Mouse (Mus musculus): Measurements from ENCODE around the gene Cntn1. TPM values are rescaled to one million over a fixed set of nuclear protein-coding genes. Genes with fewer than 3 reads are reported as not detected.

Gene Cntn1
- polyA plus RNA-seq, 1 experiment from 2014 or later = 47.9 TPM

GRCm38 (mm10) chr15:92051353-92052132, 578 bp downstream of the Cntn1 start:
- peak; percentile 78 for ATAC-seq (ENCODE audit: low FRiP score, low TSS enrichment)
- under 1% methylated on average over 35 of the region's 35 CpGs for WGBS
- Histone ChIP-seq H3K27ac (replicated peaks; ENCODE audit: low read depth, low read length) (peak overlapping the region; percentile 71), H3K4me2 (ENCODE audit: low read length) (peak overlapping the region; percentile 91), H3K36me3 (ENCODE audit: control insufficient read depth, insufficient read depth, low read length) (no peaks in the 10 kb centered on the region), H3K4me3 (replicated peaks; ENCODE audit: low read depth, low read length) (peak overlapping the region; percentile 62), H3K9ac (replicated peaks; ENCODE audit: low read length) (peak overlapping the region; percentile 76), H3K27me3 (ENCODE audit: control insufficient read depth, insufficient read depth, low read length) (no peaks in the 10 kb centered on the region), H3K4me1 (ENCODE audit: control insufficient read depth, insufficient read depth, low read length) (no peaks in the 10 kb centered on the region), H3K9me3 (ENCODE audit: control insufficient read depth, low read length) (no peaks in the 10 kb centered on the region)
- DNase-seq = peak; percentile 68

- peak overlapping the region; percentile 62 for H3K4me3 ChIP-seq (replicated peaks; ENCODE audit: low read depth, low read length)
- ATAC-seq (ENCODE audit: low FRiP score, low TSS enrichment) (no peak; the same call in 1 of the 2 replicates), DNase-seq (peak; percentile 71)
- 19% methylated on average over 4 of the region's 4 CpGs for WGBS
- H3K4me2 ChIP-seq (ENCODE audit: low read length) = peak overlapping the region; percentile 91
- peak overlapping the region; percentile 76 for H3K9ac ChIP-seq (replicated peaks; ENCODE audit: low read length)
- peak overlapping the region; percentile 71 for H3K27ac ChIP-seq (replicated peaks; ENCODE audit: low read depth, low read length)
- no peaks in the 10 kb centered on the region for H3K36me3 ChIP-seq (ENCODE audit: control insufficient read depth, insufficient read depth, low read length)
- no peaks in the 10 kb centered on the region for H3K9me3 ChIP-seq (ENCODE audit: control insufficient read depth, low read length)
- no peaks in the 10 kb centered on the region for H3K4me1 ChIP-seq (ENCODE audit: control insufficient read depth, insufficient read depth, low read length)
- no peaks in the 10 kb centered on the region for H3K27me3 ChIP-seq (ENCODE audit: control insufficient read depth, insufficient read depth, low read length)
These were observed 1.1 kb downstream of the Cntn1 start for GRCm38 (mm10) chr15:92052133-92052463.

GRCm38 (mm10) chr15:92057553-92057952, 6.6 kb downstream of the Cntn1 start:
- no peaks in the 10 kb centered on the region for H3K36me3 ChIP-seq (ENCODE audit: control insufficient read depth, insufficient read depth, low read length)
- H3K9me3 ChIP-seq (ENCODE audit: control insufficient read depth, low read length) = no peaks in the 10 kb centered on the region
- DNase-seq = no peak
- no peak overlapping the region for H3K27ac ChIP-seq (replicated peaks; ENCODE audit: low read depth, low read length)
- no peak for ATAC-seq (ENCODE audit: low FRiP score, low TSS enrichment)
- no peak overlapping the region for H3K9ac ChIP-seq (replicated peaks; ENCODE audit: low read length)
- no peaks in the 10 kb centered on the region for H3K27me3 ChIP-seq (ENCODE audit: control insufficient read depth, insufficient read depth, low read length)
- WGBS = 96% methylated on average over 5 of the region's 5 CpGs
- no peak overlapping the region for H3K4me2 ChIP-seq (ENCODE audit: low read length)
- H3K4me3 ChIP-seq (replicated peaks; ENCODE audit: low read depth, low read length) = no peak overlapping the region
- 0 out of 2 replicates have a peak, but pooled peaks cover 3% of the 10 kb centered on the region for H3K4me1 ChIP-seq (ENCODE audit: control insufficient read depth, insufficient read depth, low read length)

- Histone ChIP-seq H3K27ac (replicated peaks; ENCODE audit: low read depth, low read length) (no peak overlapping the region), H3K9ac (replicated peaks; ENCODE audit: low read length) (no peak overlapping the region), H3K27me3 (ENCODE audit: control insufficient read depth, insufficient read depth, low read length) (no peaks in the 10 kb centered on the region), H3K36me3 (ENCODE audit: control insufficient read depth, insufficient read depth, low read length) (no peaks in the 10 kb centered on the region), H3K4me2 (ENCODE audit: low read length) (no peak overlapping the region), H3K4me1 (ENCODE audit: control insufficient read depth, insufficient read depth, low read length) (0 out of 2 replicates have a peak, but pooled peaks cover 3% of the 10 kb centered on the region), H3K4me3 (replicated peaks; ENCODE audit: low read depth, low read length) (no peak overlapping the region), H3K9me3 (ENCODE audit: control insufficient read depth, low read length) (no peaks in the 10 kb centered on the region)
- ATAC-seq (ENCODE audit: low FRiP score, low TSS enrichment) = no peak
- WGBS = 51% methylated on average over 3 of the region's 3 CpGs
- peak; percentile 28 for DNase-seq
These were observed 10.0 kb downstream of the Cntn1 start for GRCm38 (mm10) chr15:92060986-92061385.

GRCm38 (mm10) chr15:92079416-92079815, 28.5 kb downstream of the Cntn1 start:
- Histone ChIP-seq H3K4me1 (ENCODE audit: control insufficient read depth, insufficient read depth, low read length) (no peaks in the 10 kb centered on the region), H3K9me3 (ENCODE audit: control insufficient read depth, low read length) (no peaks in the 10 kb centered on the region), H3K4me2 (ENCODE audit: low read length) (no peak overlapping the region), H3K9ac (replicated peaks; ENCODE audit: low read length) (no peak overlapping the region), H3K27me3 (ENCODE audit: control insufficient read depth, insufficient read depth, low read length) (no peaks in the 10 kb centered on the region), H3K27ac (replicated peaks; ENCODE audit: low read depth, low read length) (no peak overlapping the region), H3K4me3 (replicated peaks; ENCODE audit: low read depth, low read length) (no peak overlapping the region), H3K36me3 (ENCODE audit: control insufficient read depth, insufficient read depth, low read length) (no peaks in the 10 kb centered on the region)
- DNase-seq (no peak), ATAC-seq (ENCODE audit: low FRiP score, low TSS enrichment) (no peak)
- WGBS = 89% methylated on average over 3 of the region's 3 CpGs

- ATAC-seq (ENCODE audit: low FRiP score, low TSS enrichment) = no peak
- DNase-seq = peak; percentile 15
- no peak overlapping the region for H3K9ac ChIP-seq (replicated peaks; ENCODE audit: low read length)
- H3K4me1 ChIP-seq (ENCODE audit: control insufficient read depth, insufficient read depth, low read length) = 0 out of 2 replicates have a peak, but pooled peaks cover 3% of the 10 kb centered on the region
- no peak overlapping the region for H3K4me2 ChIP-seq (ENCODE audit: low read length)
- H3K36me3 ChIP-seq (ENCODE audit: control insufficient read depth, insufficient read depth, low read length) = no peaks in the 10 kb centered on the region
- no peaks in the 10 kb centered on the region for H3K9me3 ChIP-seq (ENCODE audit: control insufficient read depth, low read length)
- H3K27me3 ChIP-seq (ENCODE audit: control insufficient read depth, insufficient read depth, low read length) = no peaks in the 10 kb centered on the region
- WGBS = 16% methylated on average over 1 of the region's 1 CpGs
- H3K27ac ChIP-seq (replicated peaks; ENCODE audit: low read depth, low read length) = no peak overlapping the region
- no peak overlapping the region for H3K4me3 ChIP-seq (replicated peaks; ENCODE audit: low read depth, low read length)
These were observed 34.9 kb downstream of the Cntn1 start for GRCm38 (mm10) chr15:92085876-92086275.

- Histone ChIP-seq H3K9me3 (ENCODE audit: control insufficient read depth, low read length) (no peaks in the 10 kb centered on the region), H3K36me3 (ENCODE audit: control insufficient read depth, insufficient read depth, low read length) (no peaks in the 10 kb centered on the region), H3K4me2 (ENCODE audit: low read length) (no peak overlapping the region), H3K27ac (replicated peaks; ENCODE audit: low read depth, low read length) (no peak overlapping the region), H3K4me3 (replicated peaks; ENCODE audit: low read depth, low read length) (no peak overlapping the region), H3K4me1 (ENCODE audit: control insufficient read depth, insufficient read depth, low read length) (0 out of 2 replicates have a peak, but pooled peaks cover 3% of the 10 kb centered on the region), H3K27me3 (ENCODE audit: control insufficient read depth, insufficient read depth, low read length) (no peaks in the 10 kb centered on the region), H3K9ac (replicated peaks; ENCODE audit: low read length) (no peak overlapping the region)
- WGBS = 17% methylated on average over 6 of the region's 6 CpGs
- peak; percentile 61 for DNase-seq
- ATAC-seq (ENCODE audit: low FRiP score, low TSS enrichment) = no peak
These were observed 36.8 kb downstream of the Cntn1 start for GRCm38 (mm10) chr15:92087691-92088286.

GRCm38 (mm10) chr15:92090787-92091186, 39.8 kb downstream of the Cntn1 start:
- no peak overlapping the region for H3K4me2 ChIP-seq (ENCODE audit: low read length)
- 0 out of 2 replicates have a peak, but pooled peaks cover 3% of the 10 kb centered on the region for H3K4me1 ChIP-seq (ENCODE audit: control insufficient read depth, insufficient read depth, low read length)
- no peak overlapping the region for H3K9ac ChIP-seq (replicated peaks; ENCODE audit: low read length)
- no peak overlapping the region for H3K27ac ChIP-seq (replicated peaks; ENCODE audit: low read depth, low read length)
- no peaks in the 10 kb centered on the region for H3K36me3 ChIP-seq (ENCODE audit: control insufficient read depth, insufficient read depth, low read length)
- no peak for DNase-seq
- H3K9me3 ChIP-seq (ENCODE audit: control insufficient read depth, low read length) = no peaks in the 10 kb centered on the region
- H3K4me3 ChIP-seq (replicated peaks; ENCODE audit: low read depth, low read length) = no peak overlapping the region
- 90% methylated on average over 6 of the region's 6 CpGs for WGBS
- no peaks in the 10 kb centered on the region for H3K27me3 ChIP-seq (ENCODE audit: control insufficient read depth, insufficient read depth, low read length)
- no peak for ATAC-seq (ENCODE audit: low FRiP score, low TSS enrichment)

- no peak overlapping the region for H3K27ac ChIP-seq (replicated peaks; ENCODE audit: low read depth, low read length)
- WGBS = 82% methylated on average over 3 of the region's 3 CpGs
- ATAC-seq (ENCODE audit: low FRiP score, low TSS enrichment) = no peak
- H3K9me3 ChIP-seq (ENCODE audit: control insufficient read depth, low read length) = no peaks in the 10 kb centered on the region
- H3K4me1 ChIP-seq (ENCODE audit: control insufficient read depth, insufficient read depth, low read length) = 0 out of 2 replicates have a peak, but pooled peaks cover 3% of the 10 kb centered on the region
- no peak overlapping the region for H3K4me2 ChIP-seq (ENCODE audit: low read length)
- no peak overlapping the region for H3K4me3 ChIP-seq (replicated peaks; ENCODE audit: low read depth, low read length)
- no peak for DNase-seq
- no peak overlapping the region for H3K9ac ChIP-seq (replicated peaks; ENCODE audit: low read length)
- H3K27me3 ChIP-seq (ENCODE audit: control insufficient read depth, insufficient read depth, low read length) = no peaks in the 10 kb centered on the region
- no peaks in the 10 kb centered on the region for H3K36me3 ChIP-seq (ENCODE audit: control insufficient read depth, insufficient read depth, low read length)
These were observed 41.1 kb downstream of the Cntn1 start for GRCm38 (mm10) chr15:92092041-92092440.
